Mouse (Mus musculus) bone marrow, adult 2 months (tissue): ENCODE results near the gene Etv6. TPM values are rescaled to one million over a fixed set of nuclear protein-coding genes. Genes with fewer than 3 reads are reported as not detected.

Experiments
- H3K27ac ChIP-seq: fragments of 200-500 bp; 2 replicates; pipeline ENCODE4 v1.5.1; 2012; ENCODE audit warnings: low read depth, mild to moderate bottlenecking, control low read depth, inconsistent platforms, low read length; ENCODE audit not compliant: control insufficient read depth, poor library complexity, insufficient read depth
- H3K4me1 ChIP-seq: fragments of 200-500 bp; 2 replicates; pipeline ENCODE4 v1.6.1; 2011; ENCODE audit warnings: low read length; ENCODE audit not compliant: control insufficient read depth, insufficient read depth
- H3K4me3 ChIP-seq: fragments of 200-500 bp; replicated peaks from 2 replicates; pipeline ENCODE3; 2011; ENCODE audit warnings: mild to moderate bottlenecking, low read depth, low read length, control low read depth; ENCODE audit not compliant: control insufficient read depth
- CTCF ChIP-seq: fragments of 200-500 bp; IDR thresholded peaks from 2 replicates; pipeline ENCODE4 v1.5.1; 2011; ENCODE audit warnings: low read length, control low read depth; ENCODE audit not compliant: control insufficient read depth, insufficient read depth
- POLR2A ChIP-seq: fragments of 200-500 bp; IDR thresholded peaks from 2 replicates; pipeline ENCODE4 v1.6.1; 2011; ENCODE audit warnings: low read depth, mild to moderate bottlenecking, control low read depth, low read length, borderline replicate concordance; ENCODE audit not compliant: control insufficient read depth
- WGBS: fragments of 180-500 bp; shearing (Covaris S2); methylation state at CpG from one replicate; pipeline ENCODE4 v1.1.7; 2018; 5-methylcytosine and 5-hydroxymethylcytosine counted together
- polyA plus RNA-seq: library from polyadenylated mRNA; stranded (reverse); fragments of >200 nt; gene quantifications from 2 replicates; pipeline ENCODE4 v1.2.4, GENCODE M21; 2011; ENCODE audit warnings: low replicate concordance; ENCODE audit not compliant: missing spikeins, insufficient read depth, insufficient read length

Gene Etv6
- polyA plus RNA-seq, 1 experiment: 10.9 TPM

DNA sequence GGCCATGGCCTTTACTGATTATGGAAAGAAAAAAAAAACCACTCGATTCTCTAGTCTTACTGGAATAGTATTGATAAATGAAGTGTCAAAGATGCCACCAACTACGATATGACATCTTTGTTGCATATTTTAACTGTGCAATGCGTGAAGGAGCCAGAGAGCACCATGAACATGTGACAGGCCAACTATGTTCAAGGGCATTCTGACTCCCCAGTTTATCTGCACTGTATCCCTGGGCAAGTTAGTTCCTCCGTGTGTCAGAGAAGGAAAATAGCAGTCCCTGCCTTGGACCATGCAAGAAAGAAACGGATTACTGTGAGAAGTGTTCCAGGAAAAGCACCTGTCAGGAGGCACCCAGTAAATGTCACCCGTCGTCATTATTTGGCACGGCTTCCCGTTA is 203.0 kb downstream of the Etv6 start:
- H3K4me1 ChIP-seq: peaks cover 6% of the 10 kb centered on the region; the same call in 1 of the 2 replicates
- WGBS: 76% methylated on average over 9 of the region's 9 CpGs
- no peak for TF ChIP-seq CTCF
- no peak for TF ChIP-seq POLR2A

DNA sequence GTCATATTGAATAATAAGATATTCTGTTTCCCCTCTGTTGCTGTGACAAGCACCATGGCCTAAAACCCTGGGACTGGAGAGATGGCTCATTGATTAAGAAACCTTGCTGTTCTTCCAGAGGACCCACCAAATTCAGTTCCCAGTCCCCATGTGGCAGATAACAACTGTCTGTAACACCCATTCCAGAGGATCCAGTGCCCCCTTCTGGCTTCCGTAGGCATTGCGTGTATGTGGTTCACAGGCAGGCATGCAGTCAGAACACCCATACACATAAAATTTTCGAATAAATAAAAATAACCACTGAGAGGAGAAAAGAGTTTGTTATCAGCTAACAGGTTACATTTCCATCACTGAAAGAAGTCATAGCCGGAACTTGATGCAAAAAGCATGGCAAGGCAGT is 205.5 kb downstream of the Etv6 start:
- no peak overlapping the region for H3K27ac ChIP-seq
- H3K4me1 ChIP-seq: peaks cover 6% of the 10 kb centered on the region; the same call in 1 of the 2 replicates
- no peak overlapping the region for H3K4me3 ChIP-seq
- 87% methylated on average over 4 of the region's 4 CpGs for WGBS
- TF ChIP-seq CTCF: peak; percentile 46; the same call in 1 of the 2 replicates
- no peak for TF ChIP-seq POLR2A

More for the DNA sequence above, 203.0 kb downstream of the Etv6 start:
- H3K4me3 ChIP-seq: no peak overlapping the region
- H3K27ac ChIP-seq: no peak overlapping the region

DNA sequence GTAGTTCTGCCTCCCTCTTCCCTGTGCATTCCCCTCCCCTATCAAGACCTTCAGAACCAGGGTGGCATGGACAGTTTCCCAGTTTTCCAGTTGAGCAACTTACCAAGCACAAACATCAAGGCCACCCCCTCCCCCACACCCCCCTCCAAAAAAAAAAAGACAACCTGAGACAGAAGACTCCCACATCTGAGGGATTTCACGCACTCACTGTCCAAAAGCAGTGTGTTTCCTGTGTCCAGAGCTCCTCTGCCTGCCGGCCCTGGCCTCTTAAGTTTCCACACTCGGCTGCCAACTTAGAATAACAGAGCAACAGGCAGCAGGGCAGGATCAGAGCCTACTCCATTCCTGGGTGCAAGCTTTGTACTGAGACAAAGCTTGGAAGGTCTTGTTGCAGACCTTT is 207.6 kb downstream of the Etv6 start:
- no peak for TF ChIP-seq CTCF
- TF ChIP-seq POLR2A: no peak
- peaks cover 6% of the 10 kb centered on the region; the same call in 1 of the 2 replicates for H3K4me1 ChIP-seq
- WGBS: 27% methylated on average over 3 of the region's 3 CpGs
- no peak overlapping the region for H3K27ac ChIP-seq
- no peak overlapping the region for H3K4me3 ChIP-seq

DNA sequence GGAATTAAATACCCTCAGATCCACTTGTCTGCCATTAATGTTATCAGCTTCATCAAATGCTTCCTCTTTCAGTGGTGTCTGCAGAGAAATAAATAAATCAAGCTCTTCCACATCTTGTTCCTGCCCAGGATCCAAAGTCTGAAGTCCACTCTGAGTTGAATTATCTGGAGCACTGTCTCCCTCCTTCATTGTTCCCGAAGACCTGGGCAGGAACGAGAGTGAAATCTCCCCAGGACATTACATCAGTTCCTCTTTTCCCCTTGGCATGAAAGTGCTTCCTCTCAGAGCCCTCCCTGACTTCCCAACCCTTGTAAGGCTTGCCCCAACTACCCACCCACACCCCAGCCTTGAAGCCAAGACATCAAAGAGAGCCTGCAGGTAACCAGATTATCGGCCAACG is 208.0 kb downstream of the Etv6 start:
- TF ChIP-seq CTCF (no peak), POLR2A (no peak)
- no peak overlapping the region for H3K4me3 ChIP-seq
- H3K4me1 ChIP-seq: peaks cover 6% of the 10 kb centered on the region; the same call in 1 of the 2 replicates
- no peak overlapping the region for H3K27ac ChIP-seq
- 28% methylated on average over 4 of the region's 4 CpGs for WGBS

DNA sequence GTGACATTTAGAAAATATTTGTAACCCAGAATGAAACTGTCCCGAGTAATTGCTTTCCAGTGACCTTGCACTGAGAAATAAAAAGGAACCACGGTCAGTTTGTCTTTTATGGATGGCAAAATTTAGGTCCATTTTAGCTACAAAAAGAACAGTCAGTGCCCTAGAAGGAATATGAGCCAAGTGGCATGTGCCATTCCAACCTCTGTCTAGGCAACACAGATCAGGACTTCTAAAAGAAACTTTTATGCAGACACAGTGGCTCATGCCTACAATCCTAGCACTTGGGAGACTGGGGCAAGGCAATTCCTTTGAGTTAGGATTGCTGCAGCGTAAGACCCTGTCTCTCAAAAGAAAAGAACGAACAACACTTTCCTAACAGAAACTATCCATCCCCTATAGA is 208.6 kb downstream of the Etv6 start:
- WGBS: 85% methylated on average over 4 of the region's 4 CpGs
- no peak for TF ChIP-seq POLR2A
- TF ChIP-seq CTCF: no peak
- peaks cover 6% of the 10 kb centered on the region; the same call in 1 of the 2 replicates for H3K4me1 ChIP-seq
- no peak overlapping the region for H3K27ac ChIP-seq
- H3K4me3 ChIP-seq: no peak overlapping the region

GRCm38 (mm10) chr6:134246109-134246508 is 210.6 kb downstream of the Etv6 start:
- 76% methylated on average over 2 of the region's 2 CpGs for WGBS

DNA sequence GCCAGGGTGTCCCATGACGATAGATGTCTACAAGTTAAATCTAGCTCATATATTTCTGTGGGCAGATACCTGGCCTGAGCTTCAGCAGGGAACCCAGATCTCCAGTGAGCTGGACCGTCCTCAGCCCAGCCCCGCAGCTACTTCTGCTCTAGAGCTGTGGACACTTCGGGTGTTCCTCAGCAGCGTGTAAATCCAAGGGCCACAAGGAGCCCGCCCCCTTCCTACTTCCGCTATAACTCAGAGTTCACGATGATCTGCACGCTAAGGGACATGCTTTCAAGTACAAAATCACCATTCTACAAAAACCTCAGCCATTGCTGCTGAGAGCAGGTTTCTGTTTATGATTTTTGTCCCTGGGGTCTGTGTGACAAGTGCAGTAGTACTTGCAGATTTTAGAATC is 211.8 kb downstream of the Etv6 start:
- TF ChIP-seq POLR2A (no peak), CTCF (no peak)
- H3K4me1 ChIP-seq: peaks cover 4% of the 10 kb centered on the region; the same call in 1 of the 2 replicates
- H3K4me3 ChIP-seq: no peak overlapping the region
- no peak overlapping the region for H3K27ac ChIP-seq
- 9% methylated on average over 9 of the region's 9 CpGs for WGBS

More at GRCm38 (mm10) chr6:134246109-134246508, 210.6 kb downstream of the Etv6 start:
- Histone ChIP-seq H3K4me1 (peaks cover 4% of the 10 kb centered on the region; the same call in 1 of the 2 replicates), H3K27ac (no peak overlapping the region), H3K4me3 (no peak overlapping the region)
- TF ChIP-seq POLR2A: no peak
- no peak for TF ChIP-seq CTCF

DNA sequence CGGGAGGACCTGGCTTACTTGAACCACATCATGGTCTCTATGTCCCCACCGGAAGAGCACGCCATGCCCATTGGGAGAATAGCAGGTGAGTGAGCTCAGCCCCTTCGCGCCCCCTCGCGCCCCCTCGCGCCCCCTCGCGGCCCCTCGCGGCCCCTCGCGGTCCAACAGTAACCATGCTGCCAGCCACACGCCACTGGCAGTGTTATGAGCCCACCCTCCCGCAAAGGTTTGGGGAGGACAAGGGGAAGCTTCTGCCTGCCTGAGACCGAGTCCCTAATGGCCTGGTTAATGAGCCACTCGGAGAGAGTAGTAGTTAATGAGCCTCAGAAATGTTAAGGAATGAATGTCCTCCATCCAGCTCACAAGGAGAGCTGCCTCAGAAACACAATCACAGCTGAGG is 213.2 kb downstream of the Etv6 start:
- H3K27ac ChIP-seq: no peak overlapping the region
- no peaks in the 10 kb centered on the region; the same call in 1 of the 2 replicates for H3K4me1 ChIP-seq
- WGBS: 95% methylated on average over 19 of the region's 19 CpGs
- TF ChIP-seq POLR2A (no peak), CTCF (no peak)
- H3K4me3 ChIP-seq: no peak overlapping the region

DNA sequence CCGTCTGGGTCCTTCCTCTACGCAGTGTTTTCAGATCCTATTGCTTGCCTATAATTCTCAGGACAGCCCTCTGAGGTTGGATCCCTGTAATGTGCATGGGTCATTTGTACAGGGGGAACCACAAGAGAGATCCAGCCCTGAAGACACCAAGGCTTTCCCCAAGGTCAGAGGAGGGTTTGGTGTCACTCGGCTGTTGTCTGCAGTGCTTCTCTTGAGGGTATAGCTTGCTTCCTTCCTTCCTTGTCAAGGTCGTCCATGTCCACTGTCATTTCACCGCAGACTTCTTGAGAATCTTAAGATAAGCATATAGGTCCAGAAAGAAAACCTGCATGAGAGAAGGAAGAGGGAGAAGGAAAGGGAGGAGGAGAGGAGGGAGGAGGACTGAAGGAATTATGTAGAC is 215.3 kb downstream of the Etv6 start:
- TF ChIP-seq POLR2A: no peak
- no peak for TF ChIP-seq CTCF
- Histone ChIP-seq H3K4me3 (no peak overlapping the region), H3K27ac (no peak overlapping the region), H3K4me1 (no peaks in the 10 kb centered on the region)
- WGBS: 61% methylated on average over 5 of the region's 5 CpGs
